Mouse (Mus musculus) kidney, embryonic 15.5 days (tissue): Measurements from ENCODE around the gene E130114P18Rik. TPM values are rescaled to one million over a fixed set of nuclear protein-coding genes. Genes with fewer than 3 reads are reported as not detected.

Experiments
- ATAC-seq: fragments of 200-750 bp; cut with Nextera tagmentation; replicated peaks from 2 replicates; pipeline ENCODE4 v1.8.0; 2017; ENCODE audit warnings: moderate TSS enrichment; ENCODE audit not compliant: low FRiP score
- H3K27ac ChIP-seq: fragments of 300-500 bp; sonication (generic); 2 replicates; pipeline ENCODE4 v1.5.1; 2015; ENCODE audit warnings: mild to moderate bottlenecking, inconsistent platforms
- H3K27me3 ChIP-seq: fragments of 300-500 bp; sonication (generic); 2 replicates; pipeline ENCODE4 v1.6.1; 2015; ENCODE audit warnings: inconsistent platforms
- H3K36me3 ChIP-seq: fragments of 300-500 bp; sonication (generic); 2 replicates; pipeline ENCODE4 v1.6.1; 2015; ENCODE audit warnings: inconsistent platforms
- H3K4me1 ChIP-seq: fragments of 300-500 bp; sonication (generic); 2 replicates; pipeline ENCODE4 v1.6.1; 2015; ENCODE audit warnings: inconsistent platforms
- H3K4me2 ChIP-seq: fragments of 300-500 bp; sonication (generic); 2 replicates; pipeline ENCODE4 v1.6.1; 2015; ENCODE audit warnings: moderate library complexity, mild to moderate bottlenecking, inconsistent platforms
- H3K4me3 ChIP-seq: fragments of 300-500 bp; sonication (generic); replicated peaks from 2 replicates; pipeline ENCODE4 v1.5.1; 2015; ENCODE audit warnings: mild to moderate bottlenecking, inconsistent platforms
- H3K9ac ChIP-seq: fragments of 300-500 bp; sonication (generic); 2 replicates; pipeline ENCODE4 v1.6.1; 2015; ENCODE audit warnings: mild to moderate bottlenecking, inconsistent platforms
- H3K9me3 ChIP-seq: fragments of 300-500 bp; sonication (generic); replicated peaks from 2 replicates; pipeline ENCODE4 v1.6.1; 2016; ENCODE audit warnings: inconsistent platforms
- WGBS: fragments of 180-500 bp; shearing (Covaris S2); methylation state at CpG from one replicate; pipeline ENCODE4 v1.1.7; 2015; ENCODE audit warnings: mixed read lengths; 5-methylcytosine and 5-hydroxymethylcytosine counted together
- polyA plus RNA-seq: library from polyadenylated mRNA; unstranded; fragments of >200 nt; fragmentation: Nextera tagmentation; extraction: Ambion mirVana; gene quantifications from 2 replicates; pipeline ENCODE4 v1.2.1, GENCODE M21; 2015

E130114P18Rik gene
- polyA plus RNA-seq, 1 experiment from 2014 or later = 0.51 TPM

DNA sequence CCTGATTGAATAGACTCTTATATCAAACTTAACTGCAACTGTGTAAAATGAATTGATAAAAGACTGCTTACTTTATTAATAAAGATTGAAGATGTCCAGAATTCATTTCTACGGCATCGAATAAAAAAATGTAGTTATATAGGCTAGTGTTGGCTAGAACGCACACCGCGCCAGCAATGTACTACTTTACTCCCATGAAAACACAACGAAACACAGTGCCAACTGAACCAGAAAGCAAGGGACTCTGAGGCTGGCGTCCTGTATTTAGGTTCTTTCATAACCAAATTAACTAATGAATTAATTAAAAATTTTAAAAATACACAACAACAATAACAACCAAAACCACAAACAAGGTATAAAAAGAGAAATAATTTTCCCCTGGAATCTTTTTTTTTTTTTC is 197.0 kb downstream of the E130114P18Rik start:
- ATAC-seq = no peak
- no peaks in the 10 kb centered on the region for H3K27me3 ChIP-seq
- H3K36me3 ChIP-seq = no peaks in the 10 kb centered on the region
- no peaks in the 10 kb centered on the region for H3K9me3 ChIP-seq
- no peak overlapping the region for H3K27ac ChIP-seq
- H3K4me3 ChIP-seq = no peak overlapping the region
- no peak overlapping the region for H3K9ac ChIP-seq
- H3K4me1 ChIP-seq = peaks cover 5% of the 10 kb centered on the region; the same call in 1 of the 2 replicates
- 91% methylated on average over 7 of the region's 7 CpGs for WGBS
- no peak overlapping the region for H3K4me2 ChIP-seq

DNA sequence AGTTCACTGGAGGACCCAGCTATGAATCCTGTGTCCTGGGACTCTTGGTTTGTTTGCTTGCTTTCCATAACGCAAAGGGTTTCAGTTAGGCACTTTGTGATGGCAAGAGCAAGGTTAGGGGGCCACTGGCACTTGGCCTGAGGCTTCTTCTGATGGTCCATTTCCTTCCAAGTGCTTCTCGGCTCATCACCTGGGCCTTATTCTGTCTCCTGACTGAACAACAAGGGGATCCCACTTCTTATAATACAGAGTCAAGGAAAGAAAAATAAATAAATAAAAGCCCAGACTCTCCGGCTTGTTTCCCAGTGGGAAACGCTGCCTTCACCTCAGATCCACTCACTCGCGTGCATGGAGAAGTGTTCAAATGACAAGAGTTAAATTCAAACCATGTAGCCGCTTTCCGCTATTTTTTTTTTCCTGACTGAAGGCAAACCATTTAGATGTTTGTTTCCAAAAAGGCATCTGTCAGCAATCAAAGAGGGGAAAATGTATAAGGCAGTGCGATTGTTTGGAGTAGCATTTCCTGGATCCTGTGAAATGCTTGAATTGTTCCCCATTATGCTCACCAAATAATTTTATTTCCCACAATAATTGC is 199.2 kb downstream of the E130114P18Rik start:
- no peak overlapping the region for H3K27ac ChIP-seq
- H3K36me3 ChIP-seq = no peaks in the 10 kb centered on the region
- no peak overlapping the region for H3K4me2 ChIP-seq
- 83% methylated on average over 9 of the region's 9 CpGs for WGBS
- no peak overlapping the region for H3K4me3 ChIP-seq
- no peak for ATAC-seq
- no peaks in the 10 kb centered on the region for H3K9me3 ChIP-seq
- no peaks in the 10 kb centered on the region for H3K27me3 ChIP-seq
- peaks cover 5% of the 10 kb centered on the region; the same call in 1 of the 2 replicates for H3K4me1 ChIP-seq
- H3K9ac ChIP-seq = no peak overlapping the region

DNA sequence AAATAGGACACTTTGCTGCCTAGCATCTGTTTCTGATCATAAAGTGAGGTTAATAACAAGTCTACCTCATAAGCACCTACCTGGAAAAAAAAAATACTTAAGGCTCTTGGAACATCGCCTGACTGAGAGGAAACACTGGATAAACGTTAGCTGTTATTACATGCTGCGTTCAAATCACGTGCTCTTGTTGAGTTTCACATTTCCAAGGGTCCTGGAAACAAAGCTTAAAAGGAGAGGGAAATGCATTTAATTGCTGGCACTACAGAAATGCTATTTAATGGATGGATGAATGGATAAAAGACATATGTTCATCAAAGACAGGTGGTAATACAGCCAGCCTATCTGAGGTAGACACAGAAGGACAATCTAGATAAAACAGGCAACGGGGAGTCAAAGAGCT is 200.4 kb downstream of the E130114P18Rik start:
- H3K4me2 ChIP-seq = no peak overlapping the region
- no peaks in the 10 kb centered on the region for H3K36me3 ChIP-seq
- no peaks in the 10 kb centered on the region for H3K9me3 ChIP-seq
- no peaks in the 10 kb centered on the region for H3K27me3 ChIP-seq
- WGBS = 58% methylated on average over 5 of the region's 5 CpGs
- no peak overlapping the region for H3K27ac ChIP-seq
- H3K9ac ChIP-seq = no peak overlapping the region
- H3K4me3 ChIP-seq = no peak overlapping the region
- H3K4me1 ChIP-seq = 0 out of 2 replicates have a peak, but pooled peaks cover 2% of the 10 kb centered on the region
- ATAC-seq = no peak

DNA sequence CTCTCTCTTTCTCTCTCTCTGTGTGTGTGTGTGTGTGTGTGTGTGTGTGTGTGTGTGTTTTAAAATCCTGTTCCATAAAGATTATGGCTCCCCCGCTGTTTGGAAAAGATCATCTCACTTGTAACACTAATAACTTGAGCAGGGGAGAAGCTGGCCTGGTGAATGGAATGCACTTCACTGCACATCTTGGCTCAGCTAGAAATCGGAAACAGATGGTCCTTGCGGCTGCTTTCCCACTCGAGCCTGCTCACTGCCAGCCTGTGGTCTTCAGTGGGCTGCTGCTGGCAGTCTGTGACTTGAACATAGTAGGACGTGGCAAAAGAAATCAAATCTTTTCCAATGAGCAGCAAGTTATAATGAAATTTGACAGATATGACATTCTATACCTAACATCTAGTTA is 202.4 kb downstream of the E130114P18Rik start:
- H3K9me3 ChIP-seq = no peaks in the 10 kb centered on the region
- no peak for ATAC-seq
- H3K4me1 ChIP-seq = no peaks in the 10 kb centered on the region
- no peaks in the 10 kb centered on the region for H3K36me3 ChIP-seq
- WGBS = 45% methylated on average over 5 of the region's 5 CpGs
- H3K9ac ChIP-seq = no peak overlapping the region
- H3K27ac ChIP-seq = no peak overlapping the region
- no peaks in the 10 kb centered on the region for H3K27me3 ChIP-seq
- no peak overlapping the region for H3K4me3 ChIP-seq
- H3K4me2 ChIP-seq = no peak overlapping the region

DNA sequence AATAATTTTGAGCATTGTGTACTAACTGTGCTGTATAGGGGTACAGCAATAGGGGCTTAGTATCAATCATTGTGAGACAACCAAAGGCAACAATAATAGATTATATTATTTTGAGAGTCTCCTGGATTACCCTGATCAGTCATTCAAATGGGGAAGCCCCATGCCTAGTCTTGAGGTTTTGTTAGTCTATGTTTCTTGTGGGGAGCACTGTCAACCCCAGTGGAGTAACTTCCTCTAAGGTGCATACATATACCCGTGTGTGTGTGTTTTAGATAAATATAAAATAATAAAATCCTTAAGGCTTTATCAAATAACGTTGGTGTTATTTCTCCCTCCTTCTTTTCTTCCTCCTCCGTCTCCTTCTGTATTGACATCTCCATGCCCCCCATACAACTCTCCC is 208.6 kb downstream of the E130114P18Rik start:
- WGBS = 87% methylated on average over 3 of the region's 3 CpGs
- Histone ChIP-seq H3K9ac (no peak overlapping the region), H3K4me1 (no peaks in the 10 kb centered on the region), H3K36me3 (no peaks in the 10 kb centered on the region), H3K27me3 (no peaks in the 10 kb centered on the region), H3K9me3 (no peaks in the 10 kb centered on the region), H3K4me3 (no peak overlapping the region), H3K27ac (no peak overlapping the region), H3K4me2 (no peak overlapping the region)
- no peak for ATAC-seq

DNA sequence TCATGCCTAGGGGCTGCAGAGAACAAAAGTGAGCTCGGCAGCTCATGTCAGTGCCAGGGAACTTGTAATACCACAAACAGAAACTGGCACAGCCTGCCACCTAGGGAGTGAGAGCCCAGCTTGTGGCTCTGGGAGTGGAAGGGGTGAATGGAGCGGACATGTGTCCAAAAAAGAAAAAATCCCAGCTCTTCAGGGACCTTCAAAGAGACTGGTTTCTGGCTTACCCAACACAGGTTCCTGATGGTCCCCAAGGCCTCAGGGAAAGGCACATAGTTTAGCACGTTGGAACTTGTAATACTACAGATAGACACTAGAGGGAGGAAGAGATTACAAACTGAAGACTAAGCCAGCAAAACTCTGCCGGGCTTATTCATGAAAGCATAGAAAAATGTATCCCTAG is 213.2 kb downstream of the E130114P18Rik start:
- no peak for ATAC-seq
- no peak overlapping the region for H3K9ac ChIP-seq
- H3K27me3 ChIP-seq = no peaks in the 10 kb centered on the region
- H3K27ac ChIP-seq = no peak overlapping the region
- WGBS = 40% methylated on average over 4 of the region's 4 CpGs
- no peaks in the 10 kb centered on the region for H3K4me1 ChIP-seq
- H3K4me3 ChIP-seq = no peak overlapping the region
- H3K9me3 ChIP-seq = no peaks in the 10 kb centered on the region
- no peak overlapping the region for H3K4me2 ChIP-seq
- H3K36me3 ChIP-seq = no peaks in the 10 kb centered on the region

DNA sequence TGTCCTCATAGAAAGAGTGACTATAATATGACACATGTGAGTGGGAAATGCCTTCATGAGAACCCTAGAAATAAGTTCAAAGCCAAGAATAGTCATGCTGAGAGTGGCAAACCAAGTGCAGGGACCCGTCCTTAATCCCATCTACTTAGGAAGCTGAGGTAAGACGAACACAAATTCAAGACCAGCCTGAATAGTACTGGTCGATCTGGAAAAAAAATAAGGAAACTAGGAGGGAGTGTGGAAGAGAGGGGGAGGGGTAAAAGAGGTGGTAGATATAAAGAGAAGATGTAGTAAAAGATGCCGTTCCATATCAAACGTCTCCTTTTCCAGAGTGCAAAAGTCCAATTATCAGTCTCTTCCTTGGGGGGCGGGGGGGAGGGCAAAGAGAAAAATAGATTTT is 213.7 kb downstream of the E130114P18Rik start:
- Histone ChIP-seq H3K27ac (no peak overlapping the region), H3K4me2 (no peak overlapping the region), H3K9me3 (no peaks in the 10 kb centered on the region), H3K9ac (no peak overlapping the region), H3K36me3 (no peaks in the 10 kb centered on the region), H3K4me3 (no peak overlapping the region), H3K4me1 (no peaks in the 10 kb centered on the region), H3K27me3 (no peaks in the 10 kb centered on the region)
- no peak for ATAC-seq
- 89% methylated on average over 6 of the region's 6 CpGs for WGBS

DNA sequence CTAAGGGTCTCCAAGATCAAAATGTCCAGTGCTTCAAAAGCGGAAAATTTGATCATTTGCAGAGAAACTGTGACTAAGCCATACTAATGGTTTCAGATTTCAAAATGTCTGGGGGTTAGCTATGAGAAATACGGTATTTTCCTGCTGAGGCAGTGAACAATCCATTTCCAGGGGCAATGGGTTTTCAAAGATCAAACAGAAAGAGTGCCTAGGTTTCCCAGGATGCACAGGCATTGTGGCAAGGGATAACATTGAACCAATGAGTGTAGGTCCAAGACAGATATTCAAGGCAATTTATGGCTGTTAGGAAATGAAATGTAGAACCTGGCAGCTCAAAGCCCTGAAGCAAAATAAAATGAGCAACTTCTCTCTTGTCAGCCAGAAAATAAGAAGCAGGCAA is 220.3 kb downstream of the E130114P18Rik start:
- Histone ChIP-seq H3K9me3 (no peaks in the 10 kb centered on the region), H3K36me3 (no peaks in the 10 kb centered on the region), H3K4me3 (no peak overlapping the region), H3K4me1 (no peaks in the 10 kb centered on the region), H3K4me2 (no peak overlapping the region), H3K27me3 (no peaks in the 10 kb centered on the region), H3K9ac (no peak overlapping the region), H3K27ac (no peak overlapping the region)
- ATAC-seq = no peak
- WGBS = 68% methylated on average over 2 of the region's 2 CpGs

DNA sequence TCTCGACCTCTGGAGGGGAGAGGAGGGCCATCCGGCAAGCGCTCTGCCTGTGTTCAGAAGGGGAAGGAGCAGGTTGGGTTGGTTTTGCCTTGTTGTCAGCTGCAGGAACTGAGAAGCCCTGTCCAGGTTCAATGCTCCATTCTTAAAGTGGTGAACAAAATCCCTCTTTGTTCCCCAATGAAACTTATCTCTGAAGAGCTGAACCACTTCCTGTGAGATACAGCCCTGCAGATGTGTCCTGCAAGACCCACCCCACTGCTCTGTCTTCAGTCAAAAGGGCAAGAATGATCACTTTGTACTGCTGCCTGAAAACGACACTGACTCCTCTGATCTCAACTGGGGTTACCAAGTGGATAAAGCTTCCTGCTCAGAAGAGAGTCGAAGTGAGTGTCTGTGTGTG is 233.9 kb downstream of the E130114P18Rik start:
- H3K9me3 ChIP-seq = no peaks in the 10 kb centered on the region
- WGBS = 38% methylated on average over 5 of the region's 5 CpGs
- H3K27ac ChIP-seq = no peak overlapping the region
- no peaks in the 10 kb centered on the region for H3K27me3 ChIP-seq
- no peak overlapping the region for H3K4me3 ChIP-seq
- ATAC-seq = no peak; the same call in 1 of the 2 replicates
- no peak overlapping the region for H3K9ac ChIP-seq
- H3K4me2 ChIP-seq = no peak overlapping the region
- H3K36me3 ChIP-seq = no peaks in the 10 kb centered on the region
- peaks cover 6% of the 10 kb centered on the region; the same call in 1 of the 2 replicates for H3K4me1 ChIP-seq

DNA sequence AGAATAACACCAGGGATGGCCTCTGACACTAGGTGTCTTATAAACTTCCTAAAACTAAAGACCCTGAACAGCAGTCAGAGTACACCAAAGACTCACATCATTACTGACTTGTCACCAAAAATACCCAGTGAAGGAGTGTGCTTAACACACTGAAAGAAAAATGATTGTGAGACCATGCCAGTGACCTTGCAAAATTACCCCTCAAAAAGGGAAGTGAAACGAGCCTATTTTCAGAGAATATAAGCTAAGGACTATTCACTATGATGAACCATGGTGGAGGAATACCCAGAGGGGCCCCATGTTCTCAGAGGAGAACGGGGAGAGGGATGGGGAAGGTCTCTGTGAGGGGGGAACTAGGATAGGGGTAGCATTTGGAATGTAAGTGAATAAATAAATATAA is 245.8 kb downstream of the E130114P18Rik start:
- ATAC-seq = no peak
- no peak overlapping the region for H3K4me3 ChIP-seq
- WGBS = 46% methylated on average over 2 of the region's 2 CpGs

DNA sequence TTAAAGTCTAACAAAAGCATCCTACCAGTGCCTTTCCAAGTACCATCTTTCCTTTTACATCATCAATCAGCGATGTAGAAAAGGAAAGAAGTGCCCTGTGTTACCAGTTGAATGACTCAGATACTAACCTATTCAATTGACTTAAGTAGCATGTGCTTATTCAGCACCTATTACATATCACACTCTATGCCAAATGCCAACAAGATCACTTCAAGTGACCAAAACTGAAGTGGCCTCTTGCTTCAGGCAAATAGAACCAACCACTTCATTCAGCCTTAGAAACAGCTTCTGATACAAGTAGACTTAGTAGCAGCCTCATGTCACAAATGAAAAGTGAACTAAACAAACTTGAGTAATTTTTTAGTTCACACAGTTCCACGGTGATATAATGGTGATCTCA is 249.4 kb downstream of the E130114P18Rik start:
- Histone ChIP-seq H3K4me3 (no peak overlapping the region), H3K27ac (no peak overlapping the region), H3K4me2 (no peak overlapping the region), H3K9ac (no peak overlapping the region), H3K9me3 (no peaks in the 10 kb centered on the region), H3K27me3 (no peaks in the 10 kb centered on the region), H3K4me1 (no peaks in the 10 kb centered on the region), H3K36me3 (no peaks in the 10 kb centered on the region)
- no peak for ATAC-seq
- 79% methylated on average over 2 of the region's 2 CpGs for WGBS

More for the DNA sequence above, 245.8 kb downstream of the E130114P18Rik start:
- Histone ChIP-seq H3K36me3 (no peaks in the 10 kb centered on the region), H3K9me3 (no peaks in the 10 kb centered on the region), H3K4me2 (no peak overlapping the region), H3K9ac (no peak overlapping the region), H3K4me1 (no peaks in the 10 kb centered on the region), H3K27me3 (no peaks in the 10 kb centered on the region), H3K27ac (no peak overlapping the region)
